Comparison of ENCODE assay signal across 10 mouse cellular contexts in genomic region chr17:28874825-28875224, GRCm38 (mm10). TPM values are rescaled to one million over a fixed set of nuclear protein-coding genes. Genes with fewer than 3 reads are reported as not detected.
DNase-seq lines count a peak whose midpoint lies in the region; ATAC-seq and TF ChIP-seq lines count a peak whose summit lies in the region.
"Had no signal": no experiment of that assay in that cellular context is flagged by ENCODE, and none has a peak within 500 bp of the region (broad histone marks: within the 10 kb centered on the region; RNA-seq: fewer than 3 reads in every experiment).

No protein-coding gene starts in this region.

- no peak overlapping the region for H3K27ac ChIP-seq in kidney, adult 2 months (ENCODE audit: insufficient read depth, low read depth, low read length)
- no peak overlapping the region for H3K27ac ChIP-seq in kidney, embryonic 15.5 days
- peak overlapping the region; percentile 96 for H3K27ac ChIP-seq in olfactory bulb, adult 2 months (ENCODE audit: insufficient read depth, low read depth, low read length)
- H3K27ac ChIP-seq: midbrain, embryonic 12.5 days had no signal

- WGBS in kidney, adult 2 months: 20% methylated on average over 7 of the region's 7 CpGs
- 57% methylated on average over 7 of the region's 7 CpGs for WGBS in kidney, embryonic 15.5 days
- 55% methylated on average over 7 of the region's 7 CpGs for WGBS in olfactory bulb, adult 2 months

- no peak overlapping the region for H3K4me2 ChIP-seq in kidney, embryonic 15.5 days
- H3K4me2 ChIP-seq: midbrain, embryonic 12.5 days had no signal

- peaks cover 8% of the 10 kb centered on the region for H3K4me1 ChIP-seq in kidney, adult 2 months (ENCODE audit: control insufficient read depth, insufficient read depth, low read length)
- peaks cover 20% of the 10 kb centered on the region; the same call in 1 of the 2 replicates for H3K4me1 ChIP-seq in kidney, embryonic 15.5 days
- peaks cover 33% of the 10 kb centered on the region for H3K4me1 ChIP-seq in olfactory bulb, adult 2 months (ENCODE audit: control insufficient read depth, insufficient read depth, low read length)

- no peak for TF ChIP-seq POLR2A in kidney, adult 2 months (IDR thresholded peaks at IDR 0.05; ENCODE audit: low read depth, low read length)
- no peak for TF ChIP-seq POLR2A in olfactory bulb, adult 2 months (IDR thresholded peaks at IDR 0.05; ENCODE audit: insufficient read depth, low read depth, low read length)

- no peak for ATAC-seq in kidney, embryonic 15.5 days (replicated peaks; ENCODE audit: low FRiP score)

- no peak for TF ChIP-seq CTCF in kidney, adult 2 months (conservative IDR thresholded peaks at IDR 0.05; ENCODE audit: insufficient read depth, insufficient read length, low read depth, low read length)
- no peak for TF ChIP-seq CTCF in olfactory bulb, adult 2 months (IDR thresholded peaks at IDR 0.05; ENCODE audit: insufficient read depth, low read depth, low read length)

- no peak overlapping the region for H3K9ac ChIP-seq in kidney, embryonic 15.5 days
- H3K9ac ChIP-seq: midbrain, embryonic 12.5 days had no signal

- intact Hi-C loops in heart, postnatal 10 days (cut with DNase I): loop anchor here (5.0 kb wide), 1 partner anchor 183 kb away; the partner anchor contains the start of genes Mapk14 and Slc26a8

- peak; percentile 87 for DNase-seq in kidney, adult 2 months
- peak; percentile 81 to 87 for DNase-seq in adrenal gland, postnatal 36 days
- DNase-seq in heart, postnatal 10 days: peak; percentile 79 to 82
- DNase-seq in B cell, adult 2 months: no peak
- no peak for DNase-seq in adipocyte (ENCODE audit: low spot score)
- no peak for DNase-seq in spleen, adult 18-20 months

- no peaks in the 10 kb centered on the region for H3K27me3 ChIP-seq in kidney, adult 2 months (replicated peaks; ENCODE audit: control insufficient read depth, insufficient read depth, low read length)
- H3K27me3 ChIP-seq in kidney, embryonic 15.5 days: peaks cover 5% of the 10 kb centered on the region; the same call in 1 of the 2 replicates

- no peak overlapping the region for H3K4me3 ChIP-seq in kidney, adult 2 months (ENCODE audit: insufficient read depth, low read depth, low read length)
- H3K4me3 ChIP-seq in kidney, embryonic 15.5 days (replicated peaks): no peak overlapping the region
- H3K4me3 ChIP-seq in olfactory bulb, adult 2 months (ENCODE audit: insufficient read depth, low read depth, low read length): no peak overlapping the region
- H3K4me3 ChIP-seq: midbrain, embryonic 12.5 days had no signal

- H3K9me3 ChIP-seq in kidney, embryonic 15.5 days (replicated peaks): no peaks in the 10 kb centered on the region
- H3K9me3 ChIP-seq: G1E; midbrain, embryonic 12.5 days had no signal

- no peaks in the 10 kb centered on the region for H3K36me3 ChIP-seq in kidney, adult 2 months (ENCODE audit: control insufficient read depth, insufficient read depth, low read length)
- H3K36me3 ChIP-seq in kidney, embryonic 15.5 days: no peaks in the 10 kb centered on the region
- H3K36me3 ChIP-seq: G1E; midbrain, embryonic 12.5 days had no signal

RNA-seq across cellular contexts. Expression of gene Pnpla1, which starts 16.6 kb away (rescaled TPM):
- polyA plus RNA-seq in kidney, adult 2 months (2012; rRNA removed): 0.04 TPM in 1 of 2 replicates, not detected in the other
- 0.08 and 0.10 TPM in 2 replicates for polyA plus RNA-seq in kidney, embryonic 15.5 days (2015; fragmentation: Nextera tagmentation; extraction: Ambion mirVana)
- total RNA-seq in adrenal gland, postnatal 36 days (2021): under 1 TPM in 1 of 2 experiments, not detected in 1; 0.23 TPM
- total RNA-seq in heart, postnatal 10 days (2021): not detected
- not detected in 2 replicates for polyA plus RNA-seq in olfactory bulb, adult 2 months (2012; ENCODE audit: insufficient read depth, insufficient read length, low replicate concordance, missing spikeins)
- total RNA-seq: G1E had no signal
- polyA plus RNA-seq: G1E; midbrain, embryonic 12.5 days had no signal

RNA-seq across cellular contexts. Expression of gene 4930539E08Rik, which starts 40.3 kb away (rescaled TPM):
- 0.34 and 0.57 TPM in 2 replicates for polyA plus RNA-seq in kidney, adult 2 months (2012; rRNA removed)
- polyA plus RNA-seq in kidney, embryonic 15.5 days (2015; fragmentation: Nextera tagmentation; extraction: Ambion mirVana): 0.12 and 0.23 TPM in 2 replicates
- total RNA-seq in adrenal gland, postnatal 36 days (2021): not detected
- under 1 TPM in 1 of 2 experiments, not detected in 1; 0.05 TPM for total RNA-seq in heart, postnatal 10 days (2021)
- polyA plus RNA-seq in olfactory bulb, adult 2 months (2012; ENCODE audit: insufficient read depth, insufficient read length, low replicate concordance, missing spikeins): not detected in 2 replicates
- polyA plus RNA-seq: G1E had no signal

Comparison
In these comparisons a context has a peak if more than half of its experiments do, and no peak if none do; other contexts are left out.
1. DNase-seq: peak in kidney, adult 2 months (single experiment), adrenal gland, postnatal 36 days (2 of 2) and heart, postnatal 10 days (2 of 2); none in B cell, adult 2 months (0 of 2), adipocyte (single experiment) and spleen, adult 18-20 months (0 of 2).